Mouse (Mus musculus) urinary bladder, postnatal 10 days (tissue): Measurements from ENCODE around the gene 2900011O08Rik.
"Not testable (repeated sequence)": the region's sequence is repeated elsewhere in the genome, so short reads cannot be mapped to it uniquely, and the experiment has no call there.

Experiments used
- DNase-seq: peaks from one replicate; pipeline ENCODE4 v3.0.0; 2022; ENCODE audit warnings: low spot score

2900011O08Rik gene

DNA sequence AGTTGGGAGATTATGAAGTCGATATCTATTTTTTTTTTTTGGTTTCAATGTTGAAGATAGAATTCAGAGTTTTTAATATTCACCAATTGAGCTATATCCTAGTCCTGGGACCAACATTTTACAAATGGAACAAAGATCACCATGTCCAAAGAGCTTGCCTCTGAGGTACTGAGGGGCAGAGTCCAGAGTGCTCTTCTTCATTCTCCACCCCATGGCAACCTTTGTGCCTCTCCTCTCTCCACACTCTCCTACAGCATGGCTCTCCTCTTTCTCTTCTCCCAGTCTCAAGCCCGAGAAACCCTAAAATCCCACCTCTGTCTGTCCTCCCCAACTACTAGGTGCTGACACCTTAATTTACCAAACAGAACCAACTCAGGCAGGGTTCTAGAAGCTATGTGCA is 18.3 kb downstream of the 2900011O08Rik start:
- DNase-seq = no peak

DNA sequence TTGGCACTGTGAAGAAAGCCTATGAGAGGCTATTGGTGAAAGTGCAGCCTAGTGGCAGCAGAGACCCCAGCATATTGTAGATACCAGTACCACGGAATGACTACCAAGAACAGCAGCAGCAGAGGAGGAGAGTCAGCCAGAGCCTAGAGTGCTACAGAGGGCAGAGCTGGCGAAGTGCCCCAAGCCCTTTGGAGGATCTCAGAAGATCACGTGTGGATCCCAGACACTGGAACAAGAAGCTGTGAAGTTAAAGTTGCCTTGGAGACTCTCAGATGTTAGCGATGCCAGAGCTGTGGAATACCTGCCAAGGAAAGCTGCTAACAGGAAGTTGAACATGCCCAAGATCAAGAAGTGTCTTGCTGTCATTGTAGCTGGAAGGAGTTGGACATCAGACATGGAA is 18.9 kb downstream of the 2900011O08Rik start:
- DNase-seq = no peak

DNA sequence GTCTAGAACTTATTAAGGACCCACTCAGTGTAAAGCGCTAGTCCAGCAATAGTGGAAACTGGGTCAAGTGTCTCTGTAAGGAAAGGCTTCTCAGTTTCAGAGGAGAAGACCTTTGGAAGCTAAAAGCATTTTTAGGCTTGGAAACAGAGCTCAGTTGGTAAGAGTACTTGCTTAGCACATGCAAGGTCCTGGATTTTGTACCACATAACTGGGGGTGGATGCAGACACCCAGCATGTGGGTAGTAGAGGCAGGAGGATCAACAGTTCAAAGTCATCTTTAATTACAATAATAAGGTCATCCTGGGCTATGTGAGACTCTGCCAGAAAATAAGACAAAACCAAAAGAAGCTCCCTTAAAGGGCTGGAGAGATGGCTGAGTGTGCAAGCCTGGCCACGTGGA is 21.7 kb downstream of the 2900011O08Rik start:
- no peak for DNase-seq

DNA sequence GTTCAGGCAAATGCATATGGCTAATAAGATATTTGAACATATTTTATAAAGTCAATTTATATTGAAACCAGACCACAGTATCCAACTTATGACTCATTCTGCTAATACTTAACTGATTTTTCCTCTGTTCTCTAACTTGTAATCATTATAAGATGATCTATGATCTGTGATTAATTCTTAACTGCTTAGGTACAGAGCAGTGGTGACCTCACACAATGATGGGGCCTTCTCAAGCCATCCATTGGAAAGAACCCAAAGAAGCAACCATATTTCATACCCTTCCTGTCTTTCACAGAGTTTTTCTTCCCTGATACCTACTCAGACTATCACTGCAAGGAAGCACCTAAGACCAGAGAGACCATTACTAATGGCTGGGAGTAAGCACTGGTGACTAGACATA is 22.3 kb downstream of the 2900011O08Rik start:
- no peak for DNase-seq

DNA sequence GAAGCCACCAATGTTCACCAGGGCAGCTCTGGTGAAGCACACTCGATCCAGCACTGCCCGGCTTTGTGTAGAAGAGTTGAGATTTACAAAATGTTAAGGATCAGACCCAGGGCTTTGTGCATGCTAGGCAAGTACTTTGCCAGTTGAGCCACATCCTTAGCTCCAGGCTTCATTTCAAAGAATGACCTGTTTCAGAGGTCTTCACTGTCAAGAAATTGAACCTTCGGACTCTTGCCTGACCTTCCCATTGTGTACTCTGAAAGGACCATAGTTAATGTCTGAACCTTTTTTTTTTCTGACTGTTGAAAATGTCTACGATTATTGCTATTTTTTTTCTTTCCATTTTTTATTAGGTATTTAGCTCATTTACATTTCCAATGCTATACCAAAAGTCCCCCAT is 23.6 kb downstream of the 2900011O08Rik start:
- DNase-seq = no peak

DNA sequence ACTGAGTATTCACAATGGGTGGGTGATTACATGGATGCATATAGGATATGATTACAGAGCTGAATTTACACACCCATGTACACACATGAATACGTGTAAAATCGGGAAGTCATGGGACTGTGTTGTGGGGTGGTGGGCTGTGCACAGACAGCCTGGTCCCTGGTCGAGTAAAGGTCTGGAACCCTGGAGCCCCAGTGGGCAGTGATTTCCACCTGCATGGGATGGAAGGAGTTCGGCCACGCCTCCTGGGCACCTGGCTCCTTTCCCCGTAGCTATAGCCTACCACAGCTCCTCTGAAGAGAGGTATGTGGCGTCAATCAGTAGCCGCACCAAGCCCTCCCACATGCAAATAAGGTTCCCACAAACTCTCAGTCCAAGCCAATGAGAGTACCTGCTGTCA is 30.9 kb downstream of the 2900011O08Rik start:
- DNase-seq = no peak

DNA sequence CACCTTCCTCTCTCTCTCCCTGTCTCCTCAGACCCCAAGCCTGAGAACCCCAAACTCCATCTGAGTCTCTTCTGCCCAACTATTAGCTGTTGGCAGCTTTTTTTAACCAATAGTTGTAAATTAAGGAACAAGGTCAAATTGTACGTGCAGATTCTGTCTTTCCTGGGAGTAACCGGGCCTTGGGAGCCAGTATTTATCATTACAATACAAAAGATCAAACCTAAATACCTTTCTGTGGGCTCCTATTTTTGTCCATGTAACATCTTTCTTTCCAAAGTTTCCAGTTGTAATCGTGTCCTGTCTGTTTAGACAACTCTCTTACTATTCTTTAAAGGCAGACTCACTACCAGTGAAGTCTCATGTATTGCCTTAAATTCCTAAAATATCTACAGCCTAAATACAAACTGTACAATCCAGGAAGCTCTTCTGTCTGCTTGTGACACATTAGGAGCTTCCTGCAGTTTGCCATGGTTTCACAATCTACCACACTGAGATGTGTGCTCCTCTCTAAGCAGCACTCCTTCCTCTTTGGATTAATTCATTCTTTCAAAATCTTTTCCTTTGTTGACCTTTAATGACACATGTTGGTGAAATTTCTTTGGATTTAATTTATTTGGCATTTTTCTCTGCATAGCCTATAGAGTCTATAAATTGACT is 34.9 kb downstream of the 2900011O08Rik start:
- DNase-seq = no peak

DNA sequence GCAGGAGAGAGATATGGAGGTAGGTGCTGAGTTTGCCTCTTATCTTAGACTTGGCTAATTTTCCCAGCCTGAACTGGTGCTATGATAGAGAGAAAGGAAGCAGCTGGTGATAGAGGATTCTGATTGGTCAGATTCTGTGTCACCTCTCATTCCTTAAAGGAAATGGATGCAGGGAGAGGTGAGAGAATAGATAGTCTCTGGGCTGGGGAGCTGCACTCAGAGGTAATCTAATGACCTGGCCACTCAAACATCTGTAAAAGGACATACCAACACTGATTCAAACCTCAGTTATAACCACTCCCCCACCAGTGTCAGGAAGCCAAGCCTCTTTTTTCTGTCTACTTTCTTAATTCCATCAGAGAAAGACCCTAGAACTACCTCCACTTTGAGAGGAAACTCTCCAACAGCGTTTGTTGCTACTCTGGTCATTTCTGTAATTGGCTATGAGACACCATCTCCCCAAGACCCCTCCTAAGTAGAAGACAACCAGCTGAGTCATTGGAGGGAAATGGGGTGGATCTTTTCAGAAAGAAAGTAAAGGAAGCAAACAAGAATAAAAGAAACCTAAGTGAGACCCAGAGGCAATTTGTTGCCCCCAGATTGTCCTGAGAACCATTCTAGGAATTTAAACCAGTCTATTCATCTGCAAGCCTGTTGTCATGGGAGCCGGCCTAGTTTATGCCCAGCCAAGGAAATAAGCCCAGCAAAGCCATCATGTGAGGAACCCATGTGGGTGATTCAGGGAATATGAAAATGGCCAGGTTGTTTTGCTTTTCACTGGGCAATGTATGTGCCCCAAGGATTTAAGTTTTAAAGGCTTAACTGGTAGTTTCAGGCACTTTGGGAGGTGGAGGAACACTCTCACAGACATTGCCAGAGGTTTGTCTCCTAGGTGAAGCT is 38.9 kb downstream of the 2900011O08Rik start:
- no peak for DNase-seq

DNA sequence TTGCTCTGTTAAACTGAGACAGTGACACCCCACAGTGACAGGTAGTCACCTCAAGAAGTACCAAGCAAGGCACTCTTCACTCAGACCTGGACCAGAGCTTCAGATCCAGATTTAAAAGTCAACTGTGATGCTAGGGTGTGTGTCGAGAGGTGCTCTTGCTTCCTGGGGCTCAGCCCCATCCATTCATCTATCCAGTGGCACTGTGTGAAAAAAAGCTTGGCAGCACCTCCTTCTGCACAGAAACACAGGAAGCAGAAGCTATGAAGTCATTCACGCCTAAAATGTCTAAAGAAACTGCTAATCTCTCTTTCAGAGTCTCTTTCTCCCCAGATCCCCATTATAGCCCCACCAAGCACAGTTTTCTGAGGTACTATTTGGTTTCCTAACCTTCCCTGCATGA is 42.7 kb downstream of the 2900011O08Rik start:
- DNase-seq = no peak

DNA sequence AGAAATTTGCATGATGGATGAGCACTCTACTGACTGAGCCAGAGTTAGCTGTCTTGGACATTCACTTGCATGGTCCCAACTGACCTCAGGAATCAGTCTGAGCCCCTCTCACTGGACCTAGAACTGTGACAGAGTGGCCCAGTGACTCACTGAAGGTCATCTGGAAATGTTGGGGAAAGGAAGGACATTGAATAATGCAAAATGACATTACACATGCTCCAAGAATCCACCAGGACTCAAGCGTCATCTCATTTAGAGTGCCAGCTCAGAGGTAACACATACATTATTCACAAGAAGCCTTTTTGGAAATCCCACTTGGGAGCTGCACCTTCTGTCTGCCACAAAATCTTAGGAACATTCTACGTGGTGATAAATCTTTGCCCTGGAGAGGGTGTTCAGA is 43.4 kb downstream of the 2900011O08Rik start:
- no peak for DNase-seq

DNA sequence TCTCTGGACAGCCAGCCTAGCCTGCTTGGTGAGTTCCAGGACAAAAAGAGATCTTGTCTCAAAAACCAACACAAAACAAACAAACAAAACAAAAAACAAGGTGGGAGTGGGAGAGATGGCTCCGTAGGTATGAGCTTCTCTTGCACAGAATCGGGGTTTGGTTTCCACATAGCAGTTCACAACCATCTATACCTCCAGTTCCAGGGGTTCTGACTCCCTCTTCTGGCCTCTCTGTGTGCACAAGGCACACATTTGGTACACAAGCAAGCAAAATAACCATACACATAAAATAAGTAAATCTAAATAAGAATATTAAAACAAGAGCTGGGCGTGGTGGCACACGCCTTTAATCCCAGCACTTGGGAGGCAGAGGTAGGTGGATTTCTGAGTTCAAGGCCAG is 44.2 kb downstream of the 2900011O08Rik start:
- DNase-seq = no peak

DNA sequence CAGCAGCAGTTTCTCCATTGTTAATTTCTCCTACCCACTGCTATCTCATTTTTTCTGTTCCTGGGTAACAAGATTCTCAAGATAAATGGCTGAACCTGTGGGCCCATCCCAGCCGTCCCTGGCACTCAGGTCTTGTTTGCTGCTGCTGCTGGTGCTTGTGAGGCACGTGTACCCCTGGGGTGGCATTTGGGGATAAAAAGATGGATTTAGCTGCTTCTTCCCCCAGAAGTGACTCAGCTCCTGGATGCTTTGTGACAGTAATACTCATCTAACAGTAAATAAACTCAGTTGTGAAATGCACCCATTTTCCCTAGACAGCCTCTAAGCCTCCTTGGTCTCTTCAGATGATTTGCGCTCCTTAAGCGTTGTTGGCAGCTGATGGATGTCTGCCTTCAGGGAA is 46.7 kb downstream of the 2900011O08Rik start:
- no peak for DNase-seq

DNA sequence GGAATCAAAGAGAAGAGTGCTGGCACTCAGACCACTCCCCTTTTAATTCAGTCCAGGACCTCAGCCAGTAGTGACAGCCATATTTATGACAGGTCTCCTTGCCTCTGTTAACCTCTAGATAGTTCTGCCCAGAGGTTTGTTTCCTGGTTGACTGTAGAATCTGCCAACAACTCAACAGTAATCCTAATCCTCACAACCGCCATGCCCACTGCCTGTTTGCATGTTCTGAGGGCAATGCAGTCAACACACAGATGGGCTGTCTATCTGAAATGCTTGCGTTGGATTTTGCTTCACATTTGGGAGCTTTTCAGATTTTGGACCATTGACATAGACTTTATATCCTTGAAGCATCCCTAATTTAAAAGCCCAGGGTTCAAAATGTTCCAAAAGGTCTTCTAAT is 56.0 kb downstream of the 2900011O08Rik start:
- no peak for DNase-seq

DNA sequence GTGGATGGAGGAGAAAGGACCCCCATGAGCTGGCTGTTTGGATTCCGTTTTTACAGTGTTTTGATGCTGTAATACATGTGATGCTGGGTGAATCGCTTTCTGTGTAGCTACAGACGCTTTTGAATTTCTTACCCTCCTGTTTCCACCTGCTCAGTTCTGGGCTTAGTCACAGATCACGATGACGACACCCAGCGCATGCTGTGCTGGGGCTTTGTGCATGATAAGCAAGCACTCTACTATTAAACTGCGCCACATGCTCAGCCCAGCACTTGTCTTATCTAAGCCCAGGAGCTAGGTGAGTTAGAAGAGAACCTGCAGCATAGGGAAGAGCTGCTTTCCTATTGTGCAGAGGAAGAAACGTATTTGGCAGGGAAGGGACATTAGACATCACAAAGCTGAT is 58.3 kb downstream of the 2900011O08Rik start:
- no peak for DNase-seq

DNA sequence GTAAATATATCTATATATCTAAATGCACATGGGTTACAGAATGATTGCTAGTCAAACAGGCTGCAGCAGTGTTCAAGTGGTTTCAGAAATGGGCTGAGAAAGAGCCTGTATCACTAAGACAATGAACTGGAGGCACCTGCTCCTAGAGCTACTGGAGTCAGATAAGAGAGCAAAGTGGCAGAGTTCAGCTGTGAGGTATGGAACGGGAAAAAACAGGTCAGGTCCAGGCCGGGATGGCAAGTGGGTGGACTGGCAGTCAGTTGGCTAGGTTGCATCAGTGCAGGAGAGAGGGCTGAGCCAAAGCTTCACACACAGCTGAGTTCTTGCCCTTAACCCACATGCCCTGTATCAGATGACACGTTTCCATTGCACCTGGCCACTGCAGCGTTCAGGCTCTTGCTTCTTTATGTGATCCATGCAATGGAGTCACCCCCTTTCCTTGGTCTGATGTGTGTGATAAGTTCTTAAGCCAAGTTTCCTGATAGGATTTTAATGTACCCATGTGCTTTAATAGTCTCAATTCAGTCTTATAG is 59.9 kb downstream of the 2900011O08Rik start:
- DNase-seq = no peak

DNA sequence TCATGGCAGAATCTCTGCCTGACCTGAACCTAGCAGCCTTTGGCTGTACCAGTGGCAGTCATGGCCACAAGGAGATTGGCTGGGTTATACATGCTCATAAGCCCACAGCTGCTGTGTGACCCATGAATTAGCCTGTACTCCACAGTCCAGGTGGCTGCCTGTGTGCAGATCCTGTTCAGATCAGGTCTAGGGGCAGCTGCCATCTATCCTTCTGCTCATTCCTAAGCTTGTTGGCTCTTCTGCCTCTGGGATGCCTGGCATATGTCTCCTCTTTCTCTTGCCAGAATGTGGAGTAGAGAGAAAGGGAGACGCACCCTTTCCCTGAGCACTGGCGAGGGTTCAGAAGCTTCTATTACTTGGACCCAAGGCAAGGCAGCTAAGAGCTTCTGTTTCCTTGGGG is 65.8 kb downstream of the 2900011O08Rik start:
- no peak for DNase-seq

DNA sequence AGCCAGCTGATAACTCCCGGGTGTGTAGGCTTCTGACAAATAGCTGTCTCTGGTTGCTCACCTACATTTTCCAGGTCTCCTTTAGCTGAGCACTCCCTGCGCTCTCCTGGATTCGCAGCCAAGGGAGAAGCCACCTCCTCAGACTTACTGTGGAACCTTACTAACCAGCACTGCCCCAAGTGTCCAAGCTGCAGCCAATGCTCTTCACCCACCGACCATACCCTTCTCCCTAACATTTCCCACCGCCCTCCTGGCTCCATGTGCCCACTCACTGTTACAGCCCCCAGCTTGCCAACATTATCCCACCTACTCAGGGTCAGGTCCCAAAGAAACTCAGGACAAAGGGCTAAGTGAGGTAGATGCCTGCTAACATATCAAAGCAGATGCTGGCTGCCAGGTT is 66.7 kb downstream of the 2900011O08Rik start:
- no peak for DNase-seq

DNA sequence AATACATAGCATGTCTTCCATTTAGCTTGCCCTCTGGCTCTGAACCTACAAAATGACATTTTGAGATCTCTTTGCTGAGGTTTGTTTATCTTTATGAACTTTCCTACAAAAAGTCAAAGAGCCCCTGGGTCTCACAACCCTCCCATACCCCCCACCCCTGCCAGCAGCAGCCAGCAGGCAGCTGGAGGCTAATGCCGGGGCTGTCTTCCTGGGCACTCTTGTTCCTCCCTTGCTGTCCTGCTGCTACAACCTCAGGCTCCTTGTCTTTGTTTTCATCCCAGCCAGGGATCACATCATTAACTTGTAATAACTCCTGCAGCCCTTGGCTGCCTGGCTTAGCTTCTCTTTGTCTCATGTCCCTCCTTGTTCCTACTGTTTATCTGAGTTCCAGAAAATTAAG is 68.9 kb downstream of the 2900011O08Rik start:
- no peak for DNase-seq

DNA sequence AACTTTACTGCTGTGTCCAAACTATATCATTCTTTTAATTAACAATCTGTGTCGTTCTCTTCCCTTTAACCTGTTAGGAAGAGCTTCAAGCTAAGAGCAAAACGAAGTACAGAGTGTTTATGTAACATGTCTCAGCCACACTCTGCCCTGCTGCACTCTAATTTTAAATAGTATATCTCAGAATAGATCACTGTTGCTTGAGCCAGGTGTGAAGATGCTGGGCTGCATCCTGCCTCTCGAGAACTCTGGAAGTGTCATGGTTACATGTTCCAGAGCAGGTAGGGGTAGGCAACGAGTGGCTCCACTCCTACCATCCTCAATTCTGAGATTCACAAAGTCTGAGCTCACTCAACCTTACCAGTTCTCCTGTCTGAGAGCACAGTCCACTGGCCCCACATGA is 70.3 kb downstream of the 2900011O08Rik start:
- no peak for DNase-seq

DNA sequence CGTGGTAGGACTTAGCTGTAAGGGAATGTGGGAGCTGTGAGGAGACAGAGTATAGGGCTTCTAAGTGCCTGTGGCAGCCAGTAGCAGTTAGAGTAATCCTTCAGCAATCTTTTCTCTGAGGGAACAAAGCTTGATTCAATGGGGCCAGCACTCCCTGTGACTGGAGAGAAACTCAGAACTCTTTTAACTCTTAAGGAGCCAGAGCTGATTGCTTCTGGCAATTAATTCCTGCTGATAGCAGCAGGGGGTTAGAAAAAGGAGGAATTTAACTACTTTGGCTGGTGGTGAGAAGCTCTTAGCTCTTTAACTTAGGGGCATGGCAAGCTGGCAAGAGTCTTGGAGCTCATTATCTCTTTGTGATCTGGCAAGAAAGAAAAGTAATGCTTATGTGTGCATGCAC is 72.1 kb downstream of the 2900011O08Rik start:
- DNase-seq = no peak

DNA sequence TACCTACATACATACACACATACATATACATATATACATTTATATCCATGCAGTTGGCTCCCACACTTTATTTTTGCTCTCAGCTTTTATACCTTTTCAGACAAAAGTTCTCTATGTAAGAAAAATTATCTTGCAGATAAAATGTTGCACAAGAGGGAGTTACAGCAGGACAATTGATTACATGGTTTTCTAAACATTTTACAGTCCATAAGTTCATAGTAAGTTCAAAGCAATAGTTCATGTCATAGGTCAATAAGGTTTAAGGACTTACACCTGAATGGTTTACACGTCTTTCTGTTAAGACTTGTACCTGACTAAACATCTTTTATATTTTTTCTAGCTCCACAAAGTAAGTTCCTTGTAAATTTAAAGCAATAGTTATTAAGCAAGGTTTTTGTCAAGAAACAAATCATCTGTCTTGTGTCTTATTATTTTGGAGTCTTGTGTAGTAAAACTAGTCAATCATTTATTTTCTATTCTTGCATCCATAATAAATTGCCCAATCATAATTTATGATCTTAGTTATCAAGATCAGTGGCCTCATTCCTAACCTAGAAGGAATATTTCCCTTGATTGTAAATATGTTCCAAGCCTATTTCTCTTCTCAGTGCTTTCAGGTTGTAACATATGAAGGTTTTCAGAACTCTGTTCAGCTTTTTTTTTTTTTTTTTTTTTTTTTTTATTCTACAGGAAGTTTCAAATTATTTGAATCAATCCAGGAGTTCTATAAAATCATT is 72.9 kb downstream of the 2900011O08Rik start:
- DNase-seq = no peak

DNA sequence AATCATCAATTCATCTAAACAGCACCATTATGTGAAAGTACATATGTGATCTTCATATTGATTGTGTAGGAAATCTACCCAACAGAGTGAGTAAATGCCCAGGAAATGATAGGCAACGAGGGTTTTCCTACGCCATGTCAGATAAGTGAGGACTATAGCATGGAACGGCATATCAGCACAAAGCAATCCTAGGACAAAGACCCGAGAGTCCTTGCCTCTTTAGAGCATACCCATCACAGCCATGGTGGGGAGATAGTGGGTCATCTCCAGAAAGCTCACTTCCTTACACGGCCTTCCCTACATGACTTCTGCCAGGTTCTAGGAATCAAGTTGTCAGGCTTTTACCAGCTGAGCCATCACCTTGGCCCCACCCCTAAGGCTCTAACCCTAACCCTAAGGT is 73.5 kb downstream of the 2900011O08Rik start:
- DNase-seq = no peak

DNA sequence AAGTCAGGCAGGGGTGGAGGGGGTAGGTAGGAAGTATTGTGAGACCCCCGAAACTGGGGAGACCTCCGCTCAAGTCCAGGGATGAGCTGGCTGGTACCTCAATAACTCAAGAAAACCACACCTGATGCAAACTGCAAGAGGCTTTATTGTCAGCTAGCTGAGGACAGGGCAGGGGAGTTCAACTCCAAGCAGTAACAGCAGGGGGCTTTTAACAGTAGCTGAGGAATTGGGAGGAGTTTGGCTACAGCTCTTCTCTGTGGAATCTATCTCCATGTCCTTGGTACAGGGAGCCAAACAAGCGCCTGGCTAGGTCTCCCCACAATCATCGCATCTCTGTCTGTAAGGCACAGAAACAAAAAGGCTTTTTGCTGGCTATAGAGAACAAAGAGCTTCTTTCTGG is 80.2 kb downstream of the 2900011O08Rik start:
- DNase-seq = not testable (repeated sequence)
